Mouse (Mus musculus) G1E (cell line): ENCODE measurements around the gene Ppp6c. TPM values are rescaled to one million over a fixed set of nuclear protein-coding genes. Genes with fewer than 3 reads are reported as not detected.

Experiments used
- ATAC-seq: 2 replicates; pipeline ENCODE4 v1.8.0; 2016; ENCODE audit warnings: mild to moderate bottlenecking; ENCODE audit not compliant: insufficient number of reproducible peaks, poor library complexity, low FRiP score, severe bottlenecking; ENCODE audit errors: extremely low read depth
- DNase-seq: peaks from one replicate; pipeline ENCODE4 v3.0.0; 2012; ENCODE audit warnings: low spot score
- H3K27me3 ChIP-seq: 2 replicates; pipeline ENCODE4 v1.6.1; 2012; ENCODE audit warnings: mild to moderate bottlenecking, low read length, inconsistent platforms; ENCODE audit not compliant: insufficient read depth
- H3K36me3 ChIP-seq: replicated peaks from 2 replicates; pipeline ENCODE3; 2012; ENCODE audit warnings: mild to moderate bottlenecking, inconsistent platforms
- H3K4me1 ChIP-seq: 2 replicates; pipeline ENCODE4 v1.6.1; 2012; ENCODE audit warnings: low read depth, low read length, inconsistent platforms, mixed read lengths; ENCODE audit not compliant: insufficient read depth
- H3K4me3 ChIP-seq: 2 replicates; pipeline ENCODE4 v1.5.1; 2012; ENCODE audit warnings: low read depth, mild to moderate bottlenecking, inconsistent platforms, low read length, moderate library complexity, mixed read lengths
- H3K9me3 ChIP-seq: replicated peaks from 2 replicates; pipeline ENCODE4 v1.6.1; 2012; ENCODE audit warnings: inconsistent platforms
- CTCF ChIP-seq: IDR thresholded peaks from 2 replicates; pipeline ENCODE4 v1.5.1; 2012; ENCODE audit warnings: low read depth, low read length, inconsistent platforms, mixed read lengths
- GATA1 ChIP-seq: IDR thresholded peaks from 2 replicates; pipeline ENCODE4 v1.6.1; 2012; ENCODE audit warnings: borderline replicate concordance, low read length, inconsistent platforms, mixed read lengths
- GATA2 ChIP-seq: IDR thresholded peaks from 2 replicates; pipeline ENCODE4 v1.6.1; 2012; ENCODE audit warnings: low read depth, low read length, inconsistent platforms, borderline replicate concordance
- POLR2AphosphoS5 ChIP-seq: IDR thresholded peaks from 2 replicates; pipeline ENCODE4 v1.6.1; 2012; ENCODE audit warnings: low read depth, low read length, inconsistent platforms; ENCODE audit not compliant: insufficient replicate concordance
- TAL1 ChIP-seq: conservative IDR thresholded peaks from 2 replicates; pipeline ENCODE4 v1.6.1; 2012; ENCODE audit warnings: low read depth, low read length, inconsistent platforms, mixed read lengths
- polyA plus RNA-seq: library from polyadenylated mRNA; stranded (reverse); fragments of >175 nt; gene quantifications from 2 replicates; pipeline ENCODE4 v1.2.3, GENCODE M21; 2012
- total RNA-seq, 2 experiments: library from RNA; stranded (forward) in 1 of 2; stranded (reverse) in 1 of 2; fragments of 200-1000 nt in 1 of 2; fragments of >200 nt in 1 of 2; fragmentation: Nextera tagmentation in 1 of 2; gene quantifications; 2 replicates each; pipeline ENCODE4 v1.2.3; 2014 to 2017

The Ppp6c gene
- total and polyA plus RNA-seq, 3 experiments = 3.8 to 167 (median 93.4) TPM

- Histone ChIP-seq H3K4me1 (peaks cover 20% of the 10 kb centered on the region), H3K36me3 (no peaks in the 10 kb centered on the region), H3K27me3 (no peaks in the 10 kb centered on the region), H3K9me3 (no peaks in the 10 kb centered on the region), H3K4me3 (no peak overlapping the region)
- TF ChIP-seq GATA1 (no peak), TAL1 (no peak), POLR2AphosphoS5 (no peak), CTCF (no peak), GATA2 (no peak)
- DNase-seq (no peak), ATAC-seq (no peak)
Observed at GRCm38 (mm10) chr2:39146469-39146868, 79.8 kb downstream of the Ppp6c start.

Other genes with a start within 250 kb of the Ppp6c start
- 1.6 and 1.9 TPM in 2 replicates for gene Wdr38, start 229.0 kb downstream of the Ppp6c start, total RNA-seq (2014; fragmentation: Nextera tagmentation)
- gene Wdr38, start 229.0 kb downstream of the Ppp6c start, total RNA-seq (2017) = 1.8 and 2.3 TPM in 2 replicates
- gene Wdr38, start 229.0 kb downstream of the Ppp6c start, polyA plus RNA-seq = 0.25 and 0.34 TPM in 2 replicates
- 33.3 and 34.3 TPM in 2 replicates for gene Arpc5l, start 221.1 kb downstream of the Ppp6c start, total RNA-seq (2014; fragmentation: Nextera tagmentation)
- 62.4 and 71.6 TPM in 2 replicates for gene Arpc5l, start 221.1 kb downstream of the Ppp6c start, total RNA-seq (2017)
- gene Arpc5l, start 221.1 kb downstream of the Ppp6c start, polyA plus RNA-seq = 59.8 and 85.1 TPM in 2 replicates
- gene Rpl35, start 220.8 kb downstream of the Ppp6c start, total RNA-seq (2014; fragmentation: Nextera tagmentation) = 628 and 641 TPM in 2 replicates
- gene Rpl35, start 220.8 kb downstream of the Ppp6c start, total RNA-seq (2017) = 1,378 and 1,941 TPM in 2 replicates
- gene Rpl35, start 220.8 kb downstream of the Ppp6c start, polyA plus RNA-seq = 315 and 358 TPM in 2 replicates
- gene Golga1, start 160.9 kb downstream of the Ppp6c start, total RNA-seq (2014; fragmentation: Nextera tagmentation) = 29.4 and 33.5 TPM in 2 replicates
- 26.7 and 27.9 TPM in 2 replicates for gene Golga1, start 160.9 kb downstream of the Ppp6c start, total RNA-seq (2017)
- gene Golga1, start 160.9 kb downstream of the Ppp6c start, polyA plus RNA-seq = 1.9 and 2.3 TPM in 2 replicates
- 28.6 and 31.7 TPM in 2 replicates for gene Scai, start 35.7 kb downstream of the Ppp6c start, total RNA-seq (2014; fragmentation: Nextera tagmentation)
- gene Scai, start 35.7 kb downstream of the Ppp6c start, total RNA-seq (2017) = 9.3 and 9.7 TPM in 2 replicates
- 35.4 and 38.6 TPM in 2 replicates for gene Scai, start 35.7 kb downstream of the Ppp6c start, polyA plus RNA-seq